Mouse (Mus musculus) layer of hippocampus, postnatal 10 days (tissue): Measurements from ENCODE around the gene Rufy1. TPM values are rescaled to one million over a fixed set of nuclear protein-coding genes. Genes with fewer than 3 reads are reported as not detected.
"Not testable (repeated sequence)": the region's sequence is repeated elsewhere in the genome, so short reads cannot be mapped to it uniquely, and the experiment has no call there.

Experiments used
- DNase-seq, 2 experiments: peaks; one replicate each; pipeline ENCODE4 v3.0.0; 2021; ENCODE audit warnings: low spot score in 2 of 2
- long read RNA-seq: library from polyadenylated mRNA; stranded (forward); transcript quantifications from one replicate; pipeline ENCODE4 v2.0.0, GENCODE M21; 2023
- total RNA-seq, 2 experiments: library from RNA; stranded (reverse); gene quantifications; 2 replicates each; pipeline ENCODE4 v1.2.3; 2021

Gene Rufy1
- 10 to 100 TPM; 21.8 to 23.6 TPM for total RNA-seq
- long read RNA-seq, transcript Rufy1-201 (18 exons, 2,688 nt), result major isoform, 30 of 36 reads
- long read RNA-seq, partial matches to known transcripts, result 2 of 36 reads
- long read RNA-seq, other reads (novel, unspliced or antisense), result 4 of 36 reads

DNA sequence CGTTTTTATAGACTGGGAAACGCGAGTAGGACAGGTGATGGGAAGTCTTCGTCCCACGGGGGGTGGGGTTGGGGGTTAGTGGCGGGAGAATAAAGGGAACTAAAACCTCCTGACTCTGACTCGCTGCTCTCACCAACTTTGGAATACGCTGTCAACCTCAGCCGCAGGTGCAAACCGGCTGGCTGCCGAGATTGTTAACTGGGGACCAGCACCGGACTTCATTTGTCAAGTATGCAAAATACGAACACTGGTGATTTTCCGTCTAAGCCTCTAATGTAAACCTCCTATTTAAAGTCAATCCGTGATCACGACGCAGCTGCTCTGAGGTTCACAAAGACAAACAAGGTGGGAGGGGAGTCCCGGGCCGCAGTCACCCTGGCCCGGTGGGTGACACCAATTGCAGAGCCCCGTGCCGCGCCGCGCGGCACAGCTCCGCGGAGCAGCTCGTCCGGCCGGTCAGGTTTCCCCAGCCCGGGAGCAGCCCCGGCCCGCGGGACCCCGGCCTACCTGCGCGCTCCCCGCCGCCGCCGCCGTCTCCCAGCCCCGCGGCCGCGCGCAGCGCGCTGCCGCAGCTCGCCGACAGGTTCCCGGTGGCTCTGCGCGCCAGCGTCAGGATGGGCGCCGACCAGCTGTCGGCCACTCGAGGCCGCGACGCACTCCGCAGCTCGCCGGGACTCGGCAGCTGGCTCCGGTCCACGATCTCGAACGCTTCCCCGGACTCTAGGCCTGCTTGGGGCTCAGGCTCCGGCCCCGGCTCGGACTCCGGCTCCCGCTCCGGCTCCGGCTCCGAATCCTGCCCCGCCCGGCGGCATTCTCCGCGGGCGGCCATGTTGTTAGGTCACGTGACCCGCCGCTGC lies at the start of gene Rufy1:
TSS of gene Rufy1 (minus strand) at position 849 of the 857 bp plus-strand sequence.
- peak; percentile 80 to 87 for DNase-seq

GRCm38 (mm10) chr11:50478072-50478471 lies 47.1 kb upstream of the Rufy1 start:
- DNase-seq, result no peak

DNA sequence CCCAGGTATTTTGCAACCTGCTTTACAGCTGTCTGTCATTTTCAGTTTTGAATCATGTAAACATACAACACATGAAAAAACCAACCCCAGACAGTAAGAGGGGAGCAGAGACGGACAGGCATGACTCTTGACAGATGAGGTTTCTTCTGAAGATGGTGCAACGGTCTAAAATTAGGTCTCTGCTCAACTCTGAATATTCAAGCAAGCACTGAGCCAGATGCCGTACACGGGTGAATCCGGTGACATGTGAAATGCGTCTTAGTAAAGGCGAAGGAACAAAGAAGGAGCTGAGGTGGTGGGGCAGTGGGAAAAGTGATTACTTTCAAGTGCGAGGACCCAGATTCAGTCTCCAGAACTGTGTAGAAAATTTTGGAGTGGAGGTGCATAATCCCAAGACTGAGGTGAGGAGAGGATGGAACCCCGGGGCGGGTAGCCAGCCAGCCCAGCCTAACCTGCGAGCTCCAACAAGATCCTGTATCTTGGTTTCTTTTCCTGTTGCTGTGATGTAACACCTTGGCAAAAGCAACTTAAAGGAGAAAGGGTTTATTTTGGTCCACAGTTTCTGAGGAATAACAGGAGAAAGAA lies 46.7 kb upstream of the Rufy1 start:
- no peak for DNase-seq

- DNase-seq, result no peak
Observed at GRCm38 (mm10) chr11:50476971-50477370, 46.0 kb upstream of the Rufy1 start.

DNA sequence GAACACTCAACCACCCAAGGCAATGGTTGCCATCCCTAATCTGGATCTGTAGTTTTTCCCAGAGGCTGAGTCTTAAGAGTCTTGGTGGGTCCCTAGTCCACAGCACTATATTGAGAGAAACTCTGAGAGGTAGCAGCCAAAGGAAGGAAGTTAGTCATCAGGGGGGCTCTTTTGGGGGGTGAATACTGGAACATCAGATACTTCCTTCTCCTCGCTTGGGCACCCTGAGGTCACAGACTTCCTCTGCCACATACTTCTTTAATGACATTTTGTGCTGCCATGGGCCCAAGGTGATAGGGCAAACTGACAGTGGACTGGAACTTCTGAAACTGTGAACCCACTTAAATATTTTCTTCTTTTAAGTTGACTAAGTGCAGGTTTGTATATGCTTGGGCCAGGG lies 43.0 kb upstream of the Rufy1 start:
- DNase-seq, result no peak

DNA sequence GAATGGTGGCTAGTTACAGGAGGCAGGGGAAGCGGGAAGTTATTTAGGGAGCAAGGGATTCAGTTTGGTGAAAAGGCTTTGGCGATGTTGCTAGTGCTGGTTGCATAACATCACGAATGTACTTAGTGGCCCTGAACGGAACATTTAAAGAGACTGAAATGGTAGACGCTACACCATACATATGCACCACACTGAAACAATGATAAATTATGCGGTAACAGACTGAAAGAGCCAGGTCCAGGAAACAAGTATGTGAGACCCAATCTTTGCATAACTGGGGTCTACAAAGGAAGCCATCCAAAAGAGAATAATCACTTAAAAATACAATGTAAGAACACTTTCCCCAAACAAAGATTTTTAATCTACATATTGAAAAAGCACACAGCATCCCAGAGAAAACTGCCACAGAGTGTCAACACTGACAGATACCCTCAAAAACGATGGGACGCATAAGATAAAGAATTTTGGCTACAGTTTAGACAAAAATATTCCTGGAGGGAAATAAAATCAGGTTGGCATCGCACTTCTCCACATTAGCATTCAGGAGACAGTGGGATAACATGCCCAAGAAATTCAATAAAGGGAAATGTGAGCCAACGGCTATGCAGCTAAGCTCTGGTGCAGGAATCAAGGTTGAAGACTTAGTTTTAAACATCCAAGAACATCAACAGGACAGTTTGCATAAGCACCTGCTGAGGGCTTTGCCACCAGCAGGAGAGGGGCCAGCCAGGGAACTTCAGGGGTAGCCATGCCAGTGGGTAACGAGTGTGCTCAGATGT lies 41.4 kb upstream of the Rufy1 start:
- DNase-seq, result no peak

- DNase-seq, result no peak
Observed at GRCm38 (mm10) chr11:50461481-50461880, 30.6 kb upstream of the Rufy1 start.

GRCm38 (mm10) chr11:50459250-50459649 lies 28.3 kb upstream of the Rufy1 start:
- DNase-seq, result no peak

- DNase-seq, result no peak
Observed at GRCm38 (mm10) chr11:50457111-50457911, 26.4 kb upstream of the Rufy1 start.

DNA sequence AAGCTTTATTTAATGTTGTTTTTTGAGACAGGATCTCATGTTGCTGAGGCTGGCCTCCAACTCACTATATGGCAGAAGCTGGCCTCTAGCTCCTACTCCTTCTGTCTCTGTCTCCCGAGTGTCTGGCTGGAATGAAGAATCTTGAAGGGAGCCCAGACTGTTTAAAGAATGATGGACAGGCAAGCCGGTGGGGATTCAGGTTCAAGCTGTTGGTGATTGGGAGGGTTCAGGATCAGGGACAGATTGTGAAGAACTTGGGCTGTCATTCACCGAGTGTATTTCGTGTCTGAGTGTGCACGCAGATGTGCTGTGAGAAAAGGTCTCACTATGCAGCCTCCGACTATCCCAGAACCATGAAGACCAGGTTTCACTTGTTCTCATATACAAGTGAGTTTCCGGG lies 25.5 kb upstream of the Rufy1 start:
- DNase-seq, result no peak

DNA sequence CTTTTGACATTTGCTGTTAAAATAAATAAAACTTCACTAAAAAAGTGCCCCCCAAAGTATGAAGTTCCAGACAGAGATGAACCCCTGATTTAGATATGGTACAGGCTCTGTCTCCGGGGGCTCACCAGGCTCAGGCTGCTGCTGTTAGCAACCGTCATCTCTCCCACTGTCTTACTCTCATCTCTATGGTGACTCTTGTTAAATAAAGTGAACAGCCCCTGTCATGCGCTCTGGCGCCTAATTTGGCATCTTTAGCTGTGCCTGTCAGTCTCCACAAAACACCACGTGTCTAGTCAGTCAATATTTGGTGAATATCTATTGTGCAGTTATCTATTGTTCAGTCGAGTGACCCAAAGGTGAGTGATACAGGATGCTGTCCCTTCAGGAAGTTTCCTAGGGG lies 24.0 kb upstream of the Rufy1 start:
- DNase-seq, result no peak

GRCm38 (mm10) chr11:50450236-50450635 lies 19.3 kb upstream of the Rufy1 start:
- DNase-seq, result no peak

GRCm38 (mm10) chr11:50448163-50448562 lies 17.2 kb upstream of the Rufy1 start:
- DNase-seq, result not testable (repeated sequence)

DNA sequence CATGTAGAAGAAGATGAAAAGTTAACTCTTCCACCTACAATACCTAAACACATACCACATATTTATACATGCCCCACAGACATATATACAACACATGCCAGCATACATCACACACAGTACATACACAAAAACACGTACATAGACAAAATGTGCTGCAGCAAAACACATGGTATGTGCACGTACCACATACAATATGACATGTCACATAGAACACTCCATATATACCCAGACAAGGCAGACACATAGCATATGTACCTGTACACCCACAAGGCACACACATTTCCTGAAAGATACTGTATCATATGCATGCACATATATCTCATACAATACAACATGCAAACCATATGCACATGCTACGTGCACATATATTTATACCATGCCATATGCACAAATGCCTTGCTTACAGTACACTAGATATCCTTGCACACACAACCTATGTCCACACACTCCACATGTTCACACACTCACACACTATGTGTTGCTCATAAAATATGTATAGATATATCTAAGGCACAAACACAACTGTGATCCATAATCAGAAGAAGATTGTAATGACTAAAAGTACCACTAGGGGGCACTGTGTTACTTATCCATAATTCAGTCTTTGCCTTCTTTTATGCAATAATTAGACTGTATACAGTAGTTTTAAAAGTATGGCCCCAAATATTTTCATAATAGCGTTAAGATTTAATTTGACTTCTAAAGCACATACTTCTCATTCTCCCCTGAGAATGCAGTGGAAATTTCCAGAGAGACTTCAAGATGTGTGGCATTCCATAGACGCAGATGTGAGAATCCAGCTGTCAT lies 12.5 kb upstream of the Rufy1 start:
- no peak for DNase-seq

DNA sequence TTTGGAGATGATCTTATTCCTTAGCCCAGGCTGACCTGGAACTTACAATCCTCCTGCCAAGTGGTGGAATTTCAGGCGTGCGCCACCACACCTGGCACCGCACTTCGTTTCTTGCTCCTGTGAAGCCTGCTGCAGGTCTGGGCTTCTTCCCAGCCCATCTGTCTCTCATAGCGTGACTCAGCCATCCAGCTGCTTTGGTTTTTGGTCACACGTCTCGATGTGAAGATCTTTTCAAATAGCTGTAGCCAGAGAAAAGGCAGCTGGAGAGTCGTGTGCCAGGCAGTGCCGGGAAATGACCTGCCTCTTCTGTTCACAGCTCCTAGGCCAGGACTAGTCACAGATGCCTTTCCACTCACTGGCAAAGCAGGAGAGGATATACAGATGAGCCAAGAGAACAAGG lies 10.7 kb upstream of the Rufy1 start:
- DNase-seq, result peak in 1 of 2 experiments; percentile 16

DNA sequence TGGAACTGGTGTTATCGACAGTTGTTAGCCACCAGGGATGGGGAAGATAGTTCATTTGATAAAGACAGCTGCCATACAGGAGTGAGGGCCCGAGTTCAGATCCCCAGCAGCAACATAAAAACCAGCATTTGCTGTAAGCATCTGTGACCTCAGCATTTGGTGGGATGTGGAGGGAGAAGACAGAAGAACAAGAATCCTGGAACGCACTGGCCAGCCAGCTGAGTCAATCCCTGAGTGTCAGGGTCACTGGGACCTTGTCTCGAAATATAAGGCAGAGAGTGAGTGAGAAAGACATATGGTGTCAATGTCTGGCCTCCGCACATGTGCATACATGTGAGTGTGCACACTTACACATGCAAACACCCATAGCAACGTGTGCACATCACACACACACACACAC lies 9.8 kb upstream of the Rufy1 start:
- DNase-seq, result no peak

DNA sequence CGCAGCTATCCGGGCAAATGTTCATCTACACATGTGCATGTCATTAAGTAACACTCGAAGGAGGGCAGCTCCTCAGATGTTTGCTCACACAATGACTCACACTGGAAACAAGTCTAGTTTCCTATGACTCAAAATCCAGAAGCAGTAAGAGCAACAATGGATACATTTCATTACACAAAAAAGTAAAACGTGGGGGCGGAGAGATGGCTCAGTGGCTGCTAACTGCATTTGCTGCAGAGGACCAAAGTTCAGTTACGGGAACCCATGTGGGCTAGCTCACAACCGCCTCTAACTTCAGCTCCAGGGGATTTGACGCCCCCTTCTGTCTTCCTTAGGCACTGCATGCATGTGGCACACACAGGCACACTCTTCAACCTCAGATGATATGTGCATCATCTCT lies 8.9 kb upstream of the Rufy1 start:
- DNase-seq, result no peak

DNA sequence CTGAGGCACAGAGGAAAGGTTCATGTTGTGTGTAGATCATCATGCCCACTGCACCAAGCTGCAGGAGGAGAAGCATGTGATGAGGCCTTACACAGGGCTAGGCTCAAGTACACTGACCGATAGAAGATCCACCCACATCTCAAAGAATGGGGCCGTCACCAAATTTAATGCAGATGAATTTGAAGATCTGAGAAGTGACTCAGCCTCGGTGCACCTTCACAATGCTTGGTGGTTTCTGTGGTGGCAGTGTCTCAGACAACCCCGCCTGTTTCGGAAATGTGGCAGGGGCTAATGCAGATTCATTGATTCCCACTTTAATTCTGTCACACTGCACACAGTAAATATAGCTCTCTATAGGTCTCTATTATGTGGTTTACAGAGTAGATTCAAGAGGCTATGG lies 2.0 kb upstream of the Rufy1 start:
- DNase-seq, result no peak

GRCm38 (mm10) chr11:50432069-50432440 lies 1.1 kb upstream of the Rufy1 start:
- DNase-seq, result no peak
